Mouse (Mus musculus): Measurements from ENCODE around the gene Edem1. TPM values are rescaled to one million over a fixed set of nuclear protein-coding genes. Genes with fewer than 3 reads are reported as not detected.

Edem1 gene
- total RNA-seq, 2 experiments from 2014 or later: 19.3 to 21.7 TPM

Other genes with a start within 250 kb of the Edem1 start
- gene Bhlhe40, start 168.0 kb upstream of the Edem1 start, total RNA-seq (2015; ENCODE audit: low replicate concordance): 3.3 and 8.6 TPM in 2 replicates
- gene Bhlhe40, start 168.0 kb upstream of the Edem1 start, total RNA-seq (2017; ENCODE audit: low replicate concordance): 2.9 and 11.7 TPM in 2 replicates
- 33.0 and 44.3 TPM in 2 replicates for gene Arl8b, start 45.5 kb upstream of the Edem1 start, total RNA-seq (2015; ENCODE audit: low replicate concordance)
- gene Arl8b, start 45.5 kb upstream of the Edem1 start, total RNA-seq (2017; ENCODE audit: low replicate concordance): 11.6 and 19.3 TPM in 2 replicates